Mouse (Mus musculus) stomach, embryonic 14.5 days (tissue): ENCODE results near the gene Gm6793. TPM values are rescaled to one million over a fixed set of nuclear protein-coding genes. Genes with fewer than 3 reads are reported as not detected.

Experiments
- ATAC-seq: fragments of 200-750 bp; cut with Nextera tagmentation; 2 replicates; pipeline ENCODE4 v1.8.0; 2017; ENCODE audit warnings: low read depth, moderate TSS enrichment; ENCODE audit not compliant: insufficient number of reproducible peaks, insufficient read depth, low FRiP score
- H3K27ac ChIP-seq: fragments of 300-500 bp; sonication (generic); 2 replicates; pipeline ENCODE4 v1.5.1; 2014; ENCODE audit warnings: mild to moderate bottlenecking, low read length, moderate library complexity, mixed read lengths
- H3K27me3 ChIP-seq: fragments of 300-500 bp; sonication (generic); 2 replicates; pipeline ENCODE4 v1.6.1; 2014; ENCODE audit warnings: low read length, control low read depth, mixed read lengths; ENCODE audit not compliant: control insufficient read depth, insufficient read depth
- H3K36me3 ChIP-seq: fragments of 300-500 bp; sonication (generic); 2 replicates; pipeline ENCODE4 v1.6.1; 2014; ENCODE audit warnings: mild to moderate bottlenecking, control low read depth, low read length, moderate library complexity, mixed read lengths; ENCODE audit not compliant: control insufficient read depth, insufficient read depth
- H3K4me1 ChIP-seq: fragments of 300-500 bp; sonication (generic); 2 replicates; pipeline ENCODE4 v1.6.1; 2014; ENCODE audit warnings: low read length, control low read depth, mixed read lengths; ENCODE audit not compliant: control insufficient read depth, insufficient read depth
- H3K4me2 ChIP-seq: fragments of 300-500 bp; sonication (generic); replicated peaks from 2 replicates; pipeline ENCODE4 v1.6.1; 2014; ENCODE audit warnings: low read depth, low read length, control low read depth
- H3K4me3 ChIP-seq: fragments of 300-500 bp; sonication (generic); 2 replicates; pipeline ENCODE4 v1.5.1; 2014; ENCODE audit warnings: low read depth, low read length, control low read depth
- H3K9ac ChIP-seq: fragments of 300-500 bp; sonication (generic); replicated peaks from 2 replicates; pipeline ENCODE4 v1.6.1; 2014; ENCODE audit warnings: low read depth, mild to moderate bottlenecking, control low read depth, low read length, moderate library complexity, mixed read lengths
- H3K9me3 ChIP-seq: fragments of 300-500 bp; sonication (generic); 2 replicates; pipeline ENCODE4 v1.6.1; 2016; ENCODE audit warnings: low read depth, low read length, control low read depth; ENCODE audit not compliant: control insufficient read depth
- WGBS: fragments of 180-500 bp; shearing (Covaris S2); extraction: QIAGEN DNeasy Blood & Tissue Kit; methylation state at CpG from one replicate; pipeline ENCODE4 v1.1.7; 2014; 5-methylcytosine and 5-hydroxymethylcytosine counted together
- polyA plus RNA-seq: library from polyadenylated mRNA; unstranded; fragments of >200 nt; fragmentation: Nextera tagmentation; extraction: Ambion mirVana; gene quantifications from 2 replicates; pipeline ENCODE4 v1.2.1, GENCODE M21; 2014

Gene Gm6793
- 0.38 and 1.4 TPM in 2 replicates for polyA plus RNA-seq

- 96% methylated on average over 11 of the region's 11 CpGs for WGBS
- Histone ChIP-seq H3K27me3 (no peaks in the 10 kb centered on the region), H3K27ac (no peak within 1 kb of the TSS), H3K36me3 (peaks cover 24% of the 10 kb centered on the region), H3K9me3 (no peaks in the 10 kb centered on the region), H3K4me3 (no peak within 1 kb of the TSS), H3K4me1 (peaks cover 16% of the 10 kb centered on the region), H3K4me2 (no peak within 1 kb of the TSS), H3K9ac (no peak within 1 kb of the TSS)
- ATAC-seq = no peak
These were observed at the start of gene Gm6793 for GRCm38 (mm10) chr8:112014936-112015335. Gene Gm6793, minus strand, starts transcription at chr8:112015036.

GRCm38 (mm10) chr8:112061372-112061771 is 46.5 kb upstream of the Gm6793 start:
- H3K4me3 ChIP-seq = no peak overlapping the region
- H3K4me1 ChIP-seq = no peaks in the 10 kb centered on the region
- no peaks in the 10 kb centered on the region for H3K27me3 ChIP-seq
- no peaks in the 10 kb centered on the region for H3K36me3 ChIP-seq
- WGBS = 36% methylated on average over 4 of the region's 4 CpGs
- no peaks in the 10 kb centered on the region for H3K9me3 ChIP-seq
- H3K27ac ChIP-seq = no peak overlapping the region
- no peak overlapping the region for H3K4me2 ChIP-seq
- no peak for ATAC-seq
- no peak overlapping the region for H3K9ac ChIP-seq

DNA sequence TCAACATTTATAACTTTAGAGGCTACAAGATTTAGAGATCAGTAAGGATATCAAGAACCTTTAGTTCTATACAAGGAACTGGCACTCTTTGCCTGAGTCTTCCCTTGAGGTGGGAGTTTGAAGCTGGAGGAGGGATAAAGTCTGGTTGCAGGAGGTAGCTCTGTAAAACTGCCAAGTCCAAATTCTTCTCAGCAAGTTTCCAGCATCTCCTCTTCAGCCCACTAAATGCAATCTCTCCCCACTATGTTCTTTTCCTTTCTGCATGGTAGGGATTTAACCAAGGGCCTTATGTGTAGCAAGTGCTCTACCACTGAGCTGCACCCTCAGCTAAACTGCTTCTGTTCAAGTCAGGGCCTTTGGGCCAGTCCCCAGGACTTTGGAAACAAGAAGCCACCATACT is 39.6 kb upstream of the Gm6793 start:
- Histone ChIP-seq H3K4me2 (no peak overlapping the region), H3K27me3 (no peaks in the 10 kb centered on the region), H3K9me3 (no peaks in the 10 kb centered on the region), H3K4me1 (no peaks in the 10 kb centered on the region), H3K9ac (no peak overlapping the region), H3K4me3 (no peak overlapping the region), H3K36me3 (no peaks in the 10 kb centered on the region), H3K27ac (no peak overlapping the region)
- ATAC-seq = no peak

DNA sequence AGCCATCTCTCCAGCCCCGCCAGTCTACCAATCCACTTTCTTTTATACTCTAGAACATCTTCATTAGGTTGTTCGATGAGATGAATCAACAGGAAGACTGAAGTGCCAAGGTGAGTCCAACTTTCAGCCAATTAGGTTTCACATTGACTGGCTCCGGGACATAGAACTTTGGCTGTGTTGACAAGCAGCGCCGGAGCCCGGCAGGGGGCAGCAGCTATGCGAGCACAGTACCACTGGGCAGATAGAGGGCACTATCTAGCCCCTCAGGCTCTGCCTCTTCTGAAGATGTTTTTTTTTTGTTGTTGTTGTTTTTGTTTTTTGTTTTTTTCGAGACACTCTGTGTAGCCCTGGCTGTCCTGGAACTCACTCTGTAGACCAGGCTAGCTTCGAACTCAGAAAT is 36.7 kb upstream of the Gm6793 start:
- no peak overlapping the region for H3K27ac ChIP-seq
- 79% methylated on average over 9 of the region's 9 CpGs for WGBS

DNA sequence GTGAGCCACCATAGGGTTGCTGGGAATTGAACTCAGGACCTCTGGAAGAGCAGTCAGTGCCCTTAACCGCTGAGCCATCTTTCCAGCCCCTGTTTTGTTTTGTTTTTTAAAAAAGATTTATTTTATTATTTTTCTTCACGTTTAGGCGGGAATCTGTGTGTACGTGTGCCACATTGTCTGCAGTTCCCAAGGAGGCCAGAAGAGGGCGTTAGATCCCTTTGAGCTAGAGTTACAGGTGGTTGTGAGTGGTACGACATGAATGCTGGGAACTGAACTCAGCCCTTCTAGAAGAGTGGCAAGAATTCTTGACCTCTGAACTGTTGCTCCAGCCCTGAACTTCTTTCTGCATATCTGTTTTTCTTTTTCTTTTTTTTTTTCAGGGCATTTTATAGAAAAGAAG is 35.1 kb upstream of the Gm6793 start:
- H3K36me3 ChIP-seq = no peaks in the 10 kb centered on the region
- ATAC-seq = no peak
- H3K4me1 ChIP-seq = no peaks in the 10 kb centered on the region
- H3K4me2 ChIP-seq = no peak overlapping the region
- H3K27me3 ChIP-seq = no peaks in the 10 kb centered on the region
- H3K27ac ChIP-seq = no peak overlapping the region
- H3K9ac ChIP-seq = no peak overlapping the region
- no peak overlapping the region for H3K4me3 ChIP-seq
- WGBS = 76% methylated on average over 6 of the region's 6 CpGs
- H3K9me3 ChIP-seq = no peaks in the 10 kb centered on the region

More for the DNA sequence above, 36.7 kb upstream of the Gm6793 start:
- Histone ChIP-seq H3K4me1 (no peaks in the 10 kb centered on the region), H3K27me3 (no peaks in the 10 kb centered on the region), H3K4me2 (no peak overlapping the region), H3K36me3 (no peaks in the 10 kb centered on the region), H3K4me3 (no peak overlapping the region), H3K9ac (no peak overlapping the region), H3K9me3 (no peaks in the 10 kb centered on the region)
- no peak for ATAC-seq

- Histone ChIP-seq H3K36me3 (no peaks in the 10 kb centered on the region), H3K4me3 (no peak overlapping the region), H3K9me3 (no peaks in the 10 kb centered on the region), H3K27me3 (no peaks in the 10 kb centered on the region), H3K4me2 (no peak overlapping the region), H3K4me1 (no peaks in the 10 kb centered on the region), H3K27ac (no peak overlapping the region), H3K9ac (no peak overlapping the region)
- 69% methylated on average over 6 of the region's 6 CpGs for WGBS
- no peak for ATAC-seq
These were observed 33.5 kb upstream of the Gm6793 start for GRCm38 (mm10) chr8:112048293-112048692.

- Histone ChIP-seq H3K4me3 (no peak overlapping the region), H3K36me3 (no peaks in the 10 kb centered on the region), H3K9me3 (no peaks in the 10 kb centered on the region), H3K4me2 (no peak overlapping the region), H3K9ac (no peak overlapping the region), H3K4me1 (no peaks in the 10 kb centered on the region), H3K27me3 (no peaks in the 10 kb centered on the region), H3K27ac (no peak overlapping the region)
- WGBS = 3% methylated on average over 7 of the region's 7 CpGs
- ATAC-seq = no peak
These were observed 31.1 kb upstream of the Gm6793 start for GRCm38 (mm10) chr8:112045896-112046295.

GRCm38 (mm10) chr8:112045182-112045581 is 30.3 kb upstream of the Gm6793 start:
- no peaks in the 10 kb centered on the region for H3K27me3 ChIP-seq
- 72% methylated on average over 5 of the region's 5 CpGs for WGBS
- ATAC-seq = no peak
- no peak overlapping the region for H3K9ac ChIP-seq
- no peak overlapping the region for H3K27ac ChIP-seq
- H3K4me1 ChIP-seq = no peaks in the 10 kb centered on the region
- no peak overlapping the region for H3K4me2 ChIP-seq
- no peaks in the 10 kb centered on the region for H3K36me3 ChIP-seq
- H3K4me3 ChIP-seq = no peak overlapping the region
- no peaks in the 10 kb centered on the region for H3K9me3 ChIP-seq

GRCm38 (mm10) chr8:112037521-112037920 is 22.7 kb upstream of the Gm6793 start:
- Histone ChIP-seq H3K4me2 (no peak overlapping the region), H3K36me3 (no peaks in the 10 kb centered on the region), H3K9me3 (no peaks in the 10 kb centered on the region), H3K27ac (no peak overlapping the region), H3K4me3 (no peak overlapping the region), H3K9ac (no peak overlapping the region), H3K4me1 (no peaks in the 10 kb centered on the region), H3K27me3 (no peaks in the 10 kb centered on the region)
- 80% methylated on average over 18 of the region's 18 CpGs for WGBS
- ATAC-seq = no peak
